ENCODE assay signal across 21 mouse cellular contexts in the genomic region with DNA sequence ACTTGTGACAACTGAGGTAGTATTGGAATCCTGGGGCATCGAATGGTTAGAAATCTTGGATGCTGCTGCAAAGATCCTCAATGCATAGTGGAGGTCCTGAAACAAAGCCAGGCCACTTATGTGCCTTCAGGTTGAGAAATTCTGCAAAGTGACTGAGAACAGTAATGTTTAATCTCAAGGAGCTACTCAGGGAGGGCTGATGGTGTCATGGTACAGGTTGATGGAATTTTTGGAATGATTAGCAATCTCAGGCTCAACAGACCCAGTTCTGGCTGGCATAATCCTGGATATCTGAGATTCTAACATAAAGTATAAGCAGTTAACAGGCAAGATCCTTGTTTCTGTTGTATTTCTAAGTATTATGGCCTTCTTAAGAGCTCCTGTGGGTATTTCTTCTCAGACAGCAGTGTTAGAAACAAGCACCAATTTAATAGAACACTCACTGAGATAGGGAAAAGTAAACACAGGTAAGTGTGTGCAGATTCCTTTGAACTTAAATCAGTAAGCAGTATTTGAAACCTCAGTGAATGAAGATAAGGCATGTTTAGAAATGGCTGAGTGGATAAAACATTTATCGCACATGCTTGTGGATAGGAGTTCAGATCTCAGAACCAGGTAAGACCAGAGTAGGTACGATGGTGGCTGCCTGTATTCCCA.
"Had no signal": no experiment of that assay in that cellular context is flagged by ENCODE, and none has a peak within 500 bp of the region (broad histone marks: within the 10 kb centered on the region; RNA-seq: fewer than 3 reads in every experiment).

No protein-coding gene starts in this region.

- H3K9ac ChIP-seq: limb, embryonic 13.5 days; liver, embryonic 12.5 days; liver, embryonic 15.5 days; midbrain, embryonic 12.5 days; midbrain, embryonic 15.5 days; neural tube, embryonic 12.5 days; neural tube, embryonic 15.5 days had no signal

- H3K9me3 ChIP-seq: limb, embryonic 10.5 days; limb, embryonic 13.5 days; liver, embryonic 12.5 days; liver, embryonic 15.5 days; midbrain, embryonic 12.5 days; midbrain, embryonic 15.5 days; neural tube, embryonic 12.5 days; neural tube, embryonic 15.5 days had no signal

- DNase-seq: kidney, postnatal 25 days; layer of hippocampus, adult 9-11 months; liver; right cerebral cortex, adult 18-20 months; right cerebral cortex, postnatal 25 days; spleen, adult 18-20 months; thymus, postnatal 25 days had no signal

- H3K27ac ChIP-seq: hindbrain, postnatal 0 days; kidney, postnatal 0 days; layer of hippocampus, adult 2 months; limb, embryonic 10.5 days; limb, embryonic 13.5 days; liver, embryonic 12.5 days; liver, embryonic 15.5 days; macrophage; midbrain, embryonic 12.5 days; midbrain, embryonic 15.5 days; neural tube, embryonic 12.5 days; neural tube, embryonic 15.5 days had no signal

- H3K27me3 ChIP-seq: limb, embryonic 13.5 days; liver, embryonic 12.5 days; liver, embryonic 15.5 days; midbrain, embryonic 12.5 days; midbrain, embryonic 15.5 days; neural tube, embryonic 12.5 days; neural tube, embryonic 15.5 days had no signal

- H3K36me3 ChIP-seq: limb, embryonic 10.5 days; limb, embryonic 13.5 days; liver, embryonic 12.5 days; liver, embryonic 15.5 days; midbrain, embryonic 12.5 days; midbrain, embryonic 15.5 days; neural tube, embryonic 12.5 days; neural tube, embryonic 15.5 days had no signal

- ATAC-seq: hindbrain, postnatal 0 days; inflammation-experienced regulatory T-cells, adult 6 months; intestine, embryonic 16.5 days; liver, embryonic 12.5 days; midbrain, embryonic 15.5 days had no signal

- H3K4me2 ChIP-seq: limb, embryonic 13.5 days; liver, embryonic 12.5 days; liver, embryonic 15.5 days; midbrain, embryonic 12.5 days; midbrain, embryonic 15.5 days; neural tube, embryonic 12.5 days; neural tube, embryonic 15.5 days had no signal

- H3K4me1 ChIP-seq: limb, embryonic 13.5 days; liver, embryonic 12.5 days; liver, embryonic 15.5 days; midbrain, embryonic 12.5 days; midbrain, embryonic 15.5 days; neural tube, embryonic 12.5 days; neural tube, embryonic 15.5 days had no signal

- H3K4me3 ChIP-seq: layer of hippocampus, adult 2 months; limb, embryonic 10.5 days; limb, embryonic 13.5 days; liver, embryonic 12.5 days; liver, embryonic 15.5 days; midbrain, embryonic 12.5 days; midbrain, embryonic 15.5 days; neural tube, embryonic 12.5 days; neural tube, embryonic 15.5 days had no signal
